Mouse (Mus musculus) brain, embryonic 18.5 days (tissue): ENCODE measurements around the gene Myom1.

Source experiments
- DNase-seq: peaks from one replicate; pipeline ENCODE4 v3.0.0-alpha.2; 2012; ENCODE audit warnings: low read depth, low spot score

The Myom1 gene

DNA sequence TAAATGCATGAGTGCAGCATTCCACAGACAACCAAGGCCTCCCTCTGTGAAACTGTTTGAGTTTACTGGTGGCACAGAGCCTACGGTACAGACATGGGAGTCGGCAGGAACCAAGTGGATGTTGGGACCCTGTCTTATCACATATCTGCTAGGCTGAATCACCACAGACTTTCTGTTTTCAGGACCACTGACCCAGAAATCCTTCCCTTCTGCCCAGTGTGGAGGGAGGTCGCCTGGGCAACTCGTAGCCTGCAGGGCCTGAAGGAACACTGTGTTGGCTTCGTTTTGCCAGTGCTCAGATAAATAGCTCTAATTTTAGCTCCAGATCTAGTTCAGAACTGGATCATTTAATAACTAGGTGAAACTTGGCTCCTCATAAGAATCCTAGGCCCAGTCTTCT, 12.5 kb downstream of the Myom1 start:
- DNase-seq = no peak

DNA sequence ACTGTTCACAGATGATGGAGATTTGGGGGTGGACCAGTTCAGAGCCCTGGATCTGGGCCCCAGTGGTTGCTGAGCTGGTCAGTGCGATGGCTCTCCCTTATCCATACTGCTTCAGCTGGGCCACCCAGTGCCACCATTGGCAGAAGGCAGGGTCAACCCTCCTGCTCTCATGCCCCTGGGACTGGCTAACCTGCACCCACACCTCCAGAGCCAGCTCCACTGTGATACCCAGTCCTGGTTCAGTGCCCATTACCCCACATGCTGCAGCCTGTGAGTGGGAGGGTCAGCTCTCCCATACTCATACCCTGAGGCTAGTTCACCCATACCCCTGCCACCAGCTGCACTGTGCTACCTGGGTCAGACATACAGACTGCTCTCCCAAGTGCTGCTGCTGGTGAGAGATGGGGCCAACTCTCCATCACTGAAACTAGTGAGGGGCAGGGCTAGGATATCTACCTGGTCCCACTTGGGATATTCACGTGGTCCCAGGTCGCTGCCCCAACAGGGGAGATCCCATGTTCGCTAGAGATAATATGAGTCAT, 15.1 kb downstream of the Myom1 start:
- no peak for DNase-seq

DNA sequence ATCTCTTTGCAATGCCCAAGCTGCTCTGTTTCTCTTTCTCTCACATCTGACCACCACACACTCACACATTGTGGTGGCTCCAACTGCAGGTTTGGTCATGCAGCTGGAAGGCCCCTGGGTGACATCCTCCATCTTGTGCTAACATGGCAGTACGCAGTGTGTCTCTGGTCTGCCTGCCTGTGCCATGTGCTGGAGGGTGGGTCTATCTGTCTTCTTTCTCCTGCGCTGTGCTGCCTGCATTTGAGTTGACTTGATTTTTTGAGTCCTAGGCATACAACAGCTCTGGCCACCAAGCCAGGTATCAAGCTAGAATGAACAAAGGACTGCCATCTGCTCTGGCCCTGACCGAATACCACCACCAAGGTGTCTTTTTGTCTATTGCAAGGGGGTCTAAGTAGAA, 15.7 kb downstream of the Myom1 start:
- DNase-seq = no peak

DNA sequence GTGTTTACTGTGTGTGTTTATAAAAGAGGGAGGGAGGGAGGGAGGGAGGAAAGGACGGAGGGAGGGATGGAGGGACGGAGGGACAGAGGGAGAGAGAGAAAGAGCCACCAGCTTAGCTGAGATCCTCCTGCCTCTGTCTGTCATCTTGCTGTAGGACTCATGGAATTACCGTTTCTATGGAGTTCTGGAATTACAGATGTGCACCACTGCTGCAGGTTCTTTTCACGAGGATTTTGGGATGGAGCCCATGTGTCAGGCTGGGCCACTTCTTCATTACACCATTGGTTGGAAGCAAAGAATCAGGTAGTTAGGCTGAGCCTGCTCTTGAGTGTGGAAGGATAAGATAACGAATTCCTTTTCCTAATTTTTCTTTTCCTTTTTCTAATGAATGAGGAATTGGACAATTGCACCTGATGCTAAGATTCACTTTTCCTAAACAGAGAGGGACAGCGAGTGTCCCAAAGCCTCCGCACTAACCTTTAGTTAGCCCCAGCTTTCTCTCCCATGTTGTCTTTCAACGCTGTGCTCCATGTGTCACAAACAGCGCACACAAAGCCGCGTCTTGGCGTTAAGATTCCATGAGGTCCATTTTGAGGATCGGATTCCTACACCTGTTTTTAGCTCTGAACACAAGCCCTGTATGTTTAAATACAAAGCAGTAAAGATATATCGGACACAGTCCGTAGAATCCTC, 16.3 kb downstream of the Myom1 start:
- DNase-seq = no peak

DNA sequence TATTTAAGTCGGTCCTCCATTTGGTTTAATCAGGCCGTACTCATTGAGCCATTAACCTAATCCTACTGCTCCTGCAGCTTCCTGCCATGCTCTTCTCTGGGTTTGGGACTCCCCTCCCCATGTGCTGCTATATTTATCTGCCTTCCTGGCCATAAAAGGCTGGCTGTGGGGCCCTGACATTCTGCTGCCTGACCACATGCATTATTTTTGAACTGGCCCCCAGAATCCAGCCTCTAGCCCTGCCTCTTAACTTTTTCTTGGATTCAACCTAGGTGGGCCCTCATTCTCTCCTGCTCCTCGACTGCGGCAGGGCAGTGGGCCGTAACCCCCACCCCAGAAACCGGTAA, 16.8 kb downstream of the Myom1 start:
- no peak for DNase-seq

DNA sequence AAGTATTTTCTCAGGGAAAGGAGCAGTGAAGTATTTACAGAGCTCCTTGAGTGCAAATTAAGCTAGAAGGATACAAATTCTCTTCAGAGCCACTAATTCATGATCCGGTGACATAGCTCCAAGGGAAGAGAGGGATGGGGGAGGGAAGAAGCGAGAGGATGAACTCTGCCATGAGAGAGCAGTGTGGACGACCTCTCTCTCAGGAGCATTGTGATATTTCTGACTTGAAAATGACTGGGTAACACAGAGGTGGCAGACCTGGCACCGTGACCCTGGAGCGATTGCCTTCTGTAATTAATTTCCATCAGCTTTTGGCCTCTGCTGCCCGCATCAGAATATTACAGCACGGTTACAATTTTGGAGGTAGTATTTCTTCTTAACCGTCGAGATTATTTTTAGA, 17.4 kb downstream of the Myom1 start:
- no peak for DNase-seq

DNA sequence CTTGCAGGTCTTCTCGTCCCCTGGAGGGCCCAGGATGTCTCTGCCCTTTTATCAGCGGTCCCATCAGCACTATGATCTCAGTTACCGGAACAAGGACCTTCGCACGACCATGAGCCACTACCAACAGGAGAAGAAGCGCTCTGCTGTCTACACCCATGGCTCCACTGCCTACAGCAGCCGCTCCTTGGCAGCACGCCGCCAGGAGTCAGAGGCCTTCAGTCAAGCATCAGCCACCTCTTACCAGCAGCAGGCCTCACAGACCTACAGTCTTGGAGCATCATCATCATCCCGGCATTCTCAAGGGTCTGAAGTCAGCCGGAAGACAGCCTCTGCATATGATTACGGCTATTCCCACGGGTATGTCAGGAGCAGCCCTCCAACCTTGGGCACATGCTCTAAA, 20.4 kb downstream of the Myom1 start:
- no peak for DNase-seq

DNA sequence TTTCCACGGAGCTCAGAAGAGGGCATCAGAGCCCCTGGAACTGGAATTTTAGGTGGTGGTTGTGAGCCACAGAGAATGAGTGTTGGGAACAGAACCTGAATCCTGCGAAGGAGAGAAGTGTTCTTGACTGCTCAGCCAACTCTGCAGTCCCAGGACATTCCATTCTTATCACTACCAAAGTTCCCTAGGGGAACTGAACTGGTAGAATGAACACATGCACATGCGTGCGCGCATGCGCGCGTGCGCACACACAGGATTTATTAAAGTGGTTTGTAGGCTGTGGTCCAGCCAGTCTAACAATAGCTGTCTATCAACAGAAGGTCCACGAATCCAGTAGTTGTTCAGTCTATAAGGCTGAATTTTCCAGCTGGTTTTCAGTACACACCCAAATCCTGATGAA, 21.6 kb downstream of the Myom1 start:
- no peak for DNase-seq

DNA sequence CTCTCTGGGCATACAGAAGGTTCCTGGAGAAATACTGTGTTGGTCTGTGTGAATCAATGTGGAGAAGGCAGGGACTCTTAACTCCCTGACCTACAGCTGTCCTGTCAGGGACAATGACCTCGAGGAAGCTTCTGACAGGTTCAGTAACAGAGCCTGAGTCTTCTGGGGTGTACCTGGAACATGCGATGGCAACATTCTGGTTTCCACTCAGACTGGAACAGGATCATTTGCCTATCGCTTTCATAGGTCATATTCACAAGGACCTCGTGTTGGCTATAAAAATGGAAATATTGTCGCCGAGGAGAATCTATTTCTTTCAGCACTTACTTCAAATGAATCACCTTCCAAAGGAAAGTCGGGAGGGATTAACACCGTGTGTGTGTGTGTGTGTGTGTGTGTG, 23.5 kb downstream of the Myom1 start:
- DNase-seq = no peak

DNA sequence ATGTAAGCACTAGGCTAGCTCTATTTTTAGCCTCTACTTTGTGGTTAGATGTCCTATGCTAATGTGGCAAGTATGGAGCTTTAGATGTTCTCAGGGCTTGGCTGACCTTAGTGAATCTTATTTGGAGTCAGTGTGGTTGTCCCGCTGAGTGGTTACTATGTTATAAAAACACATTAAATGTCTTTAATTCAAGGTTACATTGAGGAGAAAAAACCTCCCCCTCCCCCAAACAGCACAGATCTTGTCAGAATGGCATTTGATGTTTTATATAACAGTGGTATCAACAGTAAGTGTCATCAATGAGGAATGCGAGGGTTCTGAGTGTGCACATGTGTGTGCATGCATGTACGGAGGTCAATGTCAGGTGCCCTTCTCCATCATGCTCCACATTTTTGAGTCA, 24.8 kb downstream of the Myom1 start:
- no peak for DNase-seq

DNA sequence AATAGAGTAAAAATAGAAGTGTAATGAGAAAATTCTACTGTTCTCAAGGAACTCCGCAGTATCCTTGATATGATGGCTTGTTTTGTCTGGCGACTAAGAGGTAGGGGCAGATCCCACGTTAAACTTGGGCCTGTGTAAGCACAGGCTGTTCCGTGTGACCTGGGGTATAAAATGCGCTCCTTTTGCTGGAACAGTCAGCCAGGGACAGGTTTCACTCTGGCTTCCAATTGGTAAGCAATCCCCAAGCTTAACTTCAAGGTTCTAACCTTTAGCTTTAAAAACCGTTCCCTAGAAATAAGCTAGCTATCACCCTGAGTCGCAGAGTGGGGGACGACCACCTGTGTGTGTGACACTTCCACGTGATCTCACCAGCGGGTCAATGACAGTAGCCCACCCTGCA, 30.3 kb downstream of the Myom1 start:
- no peak for DNase-seq

DNA sequence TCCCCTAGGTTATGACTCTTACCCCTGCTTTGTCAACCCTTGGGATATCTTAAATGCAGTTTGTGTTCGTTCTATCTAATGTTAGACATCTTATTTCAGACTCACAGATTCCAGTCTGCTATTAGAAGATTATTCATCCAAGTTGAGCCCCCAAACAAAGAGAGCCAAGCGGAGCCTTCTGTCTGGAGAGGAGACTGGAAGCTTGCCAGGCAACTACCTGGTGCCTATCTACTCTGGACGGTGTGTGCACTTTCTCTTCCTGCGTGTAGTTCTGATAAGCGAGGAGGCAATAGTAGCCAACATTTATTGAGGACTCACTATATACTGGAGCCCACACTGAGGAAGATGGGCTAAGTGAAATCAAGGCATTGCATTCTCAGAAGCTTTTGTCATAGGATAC, 32.0 kb downstream of the Myom1 start:
- DNase-seq = no peak

DNA sequence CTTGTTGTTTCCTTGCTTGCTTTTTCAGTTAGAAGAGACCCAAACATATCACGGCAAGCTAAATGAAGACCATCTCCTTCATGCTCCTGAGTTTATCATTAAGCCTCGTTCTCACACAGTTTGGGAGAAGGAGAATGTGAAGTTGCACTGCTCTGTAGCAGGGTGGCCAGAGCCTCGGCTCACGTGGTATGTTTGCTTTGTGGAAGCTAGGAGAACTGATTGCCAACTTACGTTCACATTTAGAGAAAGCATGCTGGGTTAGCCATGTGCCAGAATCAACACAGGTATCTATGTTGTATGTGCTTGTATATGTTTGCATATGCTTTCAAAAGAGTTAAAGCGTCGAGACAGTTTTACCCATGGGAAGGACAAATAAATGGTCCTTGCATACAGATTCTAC, 34.8 kb downstream of the Myom1 start:
- DNase-seq = no peak

DNA sequence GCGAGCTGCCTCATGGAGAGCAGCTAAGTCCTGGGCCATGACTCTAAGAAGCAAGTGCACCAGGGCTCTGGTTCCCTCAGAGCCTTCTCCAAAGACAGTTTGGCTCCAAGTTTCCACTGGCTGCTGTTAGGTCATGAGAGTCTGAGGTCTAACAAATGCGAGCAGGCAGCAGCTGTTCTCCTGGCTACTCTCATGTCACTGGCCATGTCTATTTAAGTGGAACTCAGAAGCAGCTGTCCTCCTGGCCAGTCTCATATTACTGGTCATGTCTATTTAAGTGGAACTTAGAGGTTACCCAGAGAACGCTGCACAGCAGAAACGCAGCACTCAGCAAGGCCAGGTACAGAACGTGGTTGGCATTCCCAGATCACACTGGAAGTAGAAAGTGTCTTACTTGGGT, 36.4 kb downstream of the Myom1 start:
- no peak for DNase-seq

DNA sequence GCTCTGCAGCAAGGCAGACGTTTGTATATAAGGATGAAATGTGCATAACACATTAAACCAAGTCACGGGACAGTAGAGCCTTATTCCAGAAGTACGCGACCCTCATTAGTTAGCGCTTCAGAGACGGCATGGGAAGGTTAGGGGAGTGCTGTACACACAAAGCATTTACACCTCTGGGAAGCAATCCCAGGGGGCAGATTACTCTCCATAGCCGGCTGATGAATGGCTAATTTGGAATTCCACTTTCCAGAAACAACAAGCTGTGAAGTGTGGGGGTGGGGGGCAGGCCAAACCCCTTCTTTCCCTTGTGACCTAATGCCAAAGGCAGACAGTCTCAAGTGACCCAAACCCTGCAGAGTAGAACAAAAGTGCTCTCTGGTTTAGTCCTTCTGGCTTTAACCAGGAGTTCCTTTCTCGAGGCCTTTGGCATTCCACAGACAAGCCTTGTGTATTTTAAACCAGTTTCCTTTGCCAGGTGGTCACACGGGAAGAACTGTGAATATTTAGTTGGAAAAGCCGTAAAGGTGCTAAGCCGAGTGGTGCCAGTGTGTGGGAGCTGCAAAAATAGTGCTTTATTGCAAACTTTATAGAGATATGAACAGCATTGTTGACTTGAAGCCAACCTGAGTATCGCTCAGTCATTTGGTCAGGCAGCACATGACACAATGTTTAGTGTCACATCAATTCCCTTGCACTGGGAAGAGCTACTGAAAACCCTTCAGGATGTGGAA, 37.6 kb downstream of the Myom1 start:
- no peak for DNase-seq

DNA sequence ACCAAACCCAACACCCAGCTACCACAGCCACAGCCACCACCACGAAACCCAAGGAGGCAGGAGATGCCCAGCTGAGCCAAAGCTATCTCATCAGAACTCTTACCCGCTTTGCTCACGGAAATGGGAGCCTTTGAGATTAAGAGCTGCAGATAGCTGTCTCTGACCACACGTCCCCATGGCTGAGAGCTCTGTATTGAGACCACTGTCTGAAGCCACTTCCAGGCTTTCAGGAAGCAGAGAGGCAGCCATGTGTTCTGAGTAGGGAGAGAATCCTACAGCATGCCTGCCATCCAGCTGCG, 38.1 kb downstream of the Myom1 start:
- no peak for DNase-seq

DNA sequence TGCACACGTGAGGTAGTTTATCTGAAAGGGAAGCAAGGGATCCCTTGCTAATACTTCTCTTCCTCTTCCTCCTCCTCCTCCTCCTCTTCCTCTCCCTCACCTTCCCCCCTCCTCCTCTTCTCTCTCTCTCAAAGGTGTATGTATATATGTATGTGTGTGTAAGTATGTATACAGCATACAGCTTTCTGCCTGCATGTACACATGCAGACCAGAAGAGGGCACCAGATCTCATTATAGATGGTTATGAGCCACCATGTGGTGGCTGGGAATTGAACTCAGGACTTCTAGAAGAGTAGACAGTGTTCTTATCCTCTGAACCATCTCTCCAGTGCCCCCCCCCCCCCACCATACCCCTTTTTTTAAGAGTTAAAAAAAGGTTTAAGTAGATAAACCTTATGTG, 40.2 kb downstream of the Myom1 start:
- DNase-seq = no peak

DNA sequence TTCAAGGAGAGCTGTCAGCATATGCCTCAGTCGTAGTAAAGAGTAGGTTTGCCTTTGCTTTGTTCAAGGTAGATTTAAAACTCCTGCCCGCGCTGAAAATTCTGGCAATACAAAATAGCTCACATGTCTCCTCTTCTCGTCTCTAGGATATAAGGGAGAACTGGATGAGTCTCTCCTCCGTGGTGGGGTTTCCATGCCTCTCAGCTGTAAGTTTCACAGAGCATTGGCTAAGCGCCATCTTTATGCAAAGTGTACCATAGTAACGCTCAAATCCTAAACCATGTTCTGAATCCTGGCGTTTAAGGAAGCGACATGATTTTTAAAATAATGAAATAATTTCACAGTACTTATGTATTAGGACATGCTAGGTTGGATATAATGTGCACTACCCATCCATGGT, 43.2 kb downstream of the Myom1 start:
- no peak for DNase-seq

DNA sequence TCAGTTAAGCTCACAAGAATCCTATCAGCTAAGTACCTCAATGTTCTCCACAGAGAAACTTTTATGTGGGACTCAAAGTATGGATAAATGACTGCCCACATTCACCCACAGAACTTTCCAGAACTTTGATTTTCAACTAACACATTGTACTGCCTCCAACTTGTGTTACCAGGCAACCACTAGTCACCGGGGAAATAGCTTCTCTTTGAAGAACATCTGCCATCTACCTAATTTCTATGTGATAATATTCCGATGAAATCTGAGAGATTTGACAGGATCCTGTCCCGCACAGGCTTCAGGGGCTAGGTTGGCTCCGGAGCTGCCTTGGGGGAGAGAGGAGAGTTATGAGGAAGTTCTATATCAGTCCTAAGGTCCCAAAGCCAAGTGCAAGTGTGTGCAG, 44.4 kb downstream of the Myom1 start:
- no peak for DNase-seq

DNA sequence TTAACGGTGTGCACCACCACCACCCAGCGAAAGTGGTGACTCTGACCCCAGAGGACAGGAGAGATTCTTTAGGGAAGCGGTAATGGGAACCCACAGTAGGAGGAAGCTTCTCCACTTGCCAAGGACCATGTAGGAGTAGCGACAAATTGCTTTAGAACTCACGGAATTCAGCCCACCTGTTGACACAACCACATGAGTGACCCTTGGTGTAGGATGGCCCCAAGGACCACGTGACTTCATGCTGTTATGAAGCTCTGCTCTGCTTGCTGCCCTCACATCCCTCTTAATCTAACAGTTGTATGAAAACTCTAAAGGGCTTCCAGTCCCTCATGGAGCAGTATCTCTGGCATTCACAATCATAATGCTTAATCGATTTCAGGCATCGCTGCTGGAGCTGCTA, 46.9 kb downstream of the Myom1 start:
- no peak for DNase-seq

DNA sequence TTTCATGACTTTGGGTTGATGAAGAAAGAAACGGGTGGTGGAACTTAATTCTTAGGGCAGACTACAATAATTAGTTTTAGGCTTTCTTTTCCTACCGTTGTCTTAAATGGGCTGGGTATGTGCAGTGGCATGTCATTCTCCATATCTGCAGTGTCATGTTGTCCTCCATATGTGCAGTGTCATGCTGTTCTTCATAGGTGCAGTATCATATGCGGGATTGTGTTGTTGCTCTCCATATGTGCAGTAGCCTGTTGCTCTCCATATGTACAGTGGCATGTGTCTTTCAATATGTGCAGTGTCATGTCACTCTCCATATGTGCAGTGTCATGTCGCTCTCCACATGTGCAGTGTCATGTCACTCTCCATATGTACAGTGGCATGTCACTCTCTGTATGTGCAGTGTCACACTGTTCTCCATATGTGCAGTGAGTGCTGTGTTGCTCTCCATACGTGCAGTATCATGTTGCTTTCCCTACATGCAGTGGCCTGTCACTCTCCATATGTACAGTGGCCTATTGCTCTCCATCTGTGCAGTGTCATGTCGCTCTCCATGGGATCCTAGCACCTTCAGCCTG, 50.8 kb downstream of the Myom1 start:
- no peak for DNase-seq

DNA sequence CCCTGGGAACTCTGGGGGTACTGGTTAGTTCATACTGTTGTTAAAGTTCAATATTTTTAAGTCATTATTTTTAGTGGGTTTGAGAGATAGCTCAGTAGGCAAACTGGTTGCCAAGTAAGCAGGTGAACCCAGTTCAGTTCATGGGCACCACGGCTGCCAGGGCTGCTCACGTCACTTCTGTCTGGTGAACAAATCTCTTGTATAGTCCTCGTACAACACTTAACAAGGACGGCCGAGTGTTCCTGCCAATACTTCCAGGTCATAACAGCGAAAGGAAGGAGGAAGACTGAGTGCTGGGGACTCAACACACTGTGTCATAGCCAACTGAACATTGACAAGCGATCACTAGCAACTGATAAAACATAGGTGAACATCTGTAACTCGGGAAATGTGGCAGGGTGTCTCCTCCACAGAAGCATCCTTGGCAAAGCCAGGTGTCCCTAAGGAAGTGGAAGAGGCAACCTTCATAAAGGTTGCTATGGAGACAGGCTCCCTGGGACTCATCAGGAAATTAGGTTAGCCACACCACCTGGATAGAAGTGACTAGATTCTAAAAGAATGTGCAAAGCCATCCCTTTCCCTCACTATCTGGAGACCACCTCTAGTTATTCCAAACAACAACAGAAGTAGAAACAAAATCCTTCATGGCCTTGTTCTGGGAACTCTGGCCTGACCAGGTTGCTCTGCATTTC, 52.9 kb downstream of the Myom1 start:
- DNase-seq = no peak

DNA sequence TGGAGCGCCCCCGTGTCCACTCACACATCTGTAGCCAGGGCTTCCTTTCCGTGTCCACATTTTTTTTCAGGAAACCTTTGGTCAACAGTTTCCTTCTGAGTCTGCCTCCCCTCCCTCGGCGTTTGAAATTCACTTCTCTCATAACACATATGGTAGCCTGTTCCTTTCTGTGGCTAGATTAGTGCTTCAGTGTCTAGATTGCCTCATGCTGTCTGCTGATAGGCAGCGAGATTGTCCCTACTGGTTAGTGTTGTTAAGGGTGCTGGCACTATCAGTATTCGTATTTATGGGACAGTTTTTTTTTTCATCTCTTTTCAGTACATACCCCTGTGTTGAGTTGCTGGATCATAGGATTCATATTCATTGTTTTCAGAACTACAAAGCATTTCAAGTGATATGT, 54.0 kb downstream of the Myom1 start:
- no peak for DNase-seq
